Mouse (Mus musculus) lung, embryonic 16.5 days (tissue): ENCODE measurements at regions not wholly inside any gene's neighbourhood (a gene's known extent, or its start where the extent isn't known, plus 50 kb on each side); places are given as distances from the start of the nearest gene placed in this dataset.

ENCODE experiments used
- ATAC-seq: fragments of 200-750 bp; cut with Nextera tagmentation; 2 replicates; pipeline ENCODE4 v1.8.0; 2017; ENCODE audit warnings: low read depth, mild to moderate bottlenecking, moderate library complexity
- H3K27ac ChIP-seq: fragments of 300-500 bp; sonication (generic); 2 replicates; pipeline ENCODE4 v1.5.1; 2014; ENCODE audit warnings: mild to moderate bottlenecking, control low read depth, low read length
- H3K27me3 ChIP-seq: fragments of 300-500 bp; sonication (generic); 2 replicates; pipeline ENCODE4 v1.6.1; 2014; ENCODE audit warnings: low read depth, low read length, mixed read lengths; ENCODE audit not compliant: control insufficient read depth, insufficient read depth
- H3K36me3 ChIP-seq: fragments of 300-500 bp; sonication (generic); 2 replicates; pipeline ENCODE4 v1.6.1; 2014; ENCODE audit warnings: low read length; ENCODE audit not compliant: control insufficient read depth, insufficient read depth
- H3K4me1 ChIP-seq: fragments of 300-500 bp; sonication (generic); replicated peaks from 2 replicates; pipeline ENCODE4 v1.6.1; 2014; ENCODE audit warnings: low read length, mixed read lengths; ENCODE audit not compliant: control insufficient read depth, insufficient read depth
- H3K4me2 ChIP-seq: fragments of 300-500 bp; sonication (generic); 2 replicates; pipeline ENCODE4 v1.6.1; 2014; ENCODE audit warnings: low read depth, low read length, control low read depth
- H3K4me3 ChIP-seq: fragments of 300-500 bp; sonication (generic); 2 replicates; pipeline ENCODE4 v1.5.1; 2014; ENCODE audit warnings: mild to moderate bottlenecking, low read length, control low read depth
- H3K9ac ChIP-seq: fragments of 300-500 bp; sonication (generic); 2 replicates; pipeline ENCODE4 v1.6.1; 2014; ENCODE audit warnings: low read length, control low read depth
- H3K9me3 ChIP-seq: fragments of 300-500 bp; sonication (generic); 2 replicates; pipeline ENCODE4 v1.6.1; 2016; ENCODE audit warnings: low read length; ENCODE audit not compliant: control insufficient read depth
- WGBS: fragments of 180-500 bp; shearing (Covaris S2); extraction: QIAGEN DNeasy Blood & Tissue Kit; methylation state at CpG from one replicate; pipeline ENCODE4 v1.1.7; 2014; 5-methylcytosine and 5-hydroxymethylcytosine counted together

GRCm38 (mm10) chr8:12214205-12215019, 64.2 kb upstream of the A230072I06Rik start:
- H3K27ac ChIP-seq = no peak overlapping the region
- H3K4me1 ChIP-seq = no peaks in the 10 kb centered on the region
- peaks cover 20% of the 10 kb centered on the region for H3K27me3 ChIP-seq
- ATAC-seq = no peak
- H3K9me3 ChIP-seq = no peaks in the 10 kb centered on the region
- 18% methylated on average over 24 of the region's 24 CpGs for WGBS
- H3K9ac ChIP-seq = no peak overlapping the region
- H3K4me2 ChIP-seq = no peak overlapping the region
- no peaks in the 10 kb centered on the region for H3K36me3 ChIP-seq
- H3K4me3 ChIP-seq = no peak overlapping the region

- H3K27me3 ChIP-seq = peaks cover 2% of the 10 kb centered on the region; the same call in 1 of the 2 replicates
- no peaks in the 10 kb centered on the region for H3K4me1 ChIP-seq
- WGBS = 60% methylated on average over 9 of the region's 9 CpGs
- ATAC-seq = no peak
- no peaks in the 10 kb centered on the region for H3K36me3 ChIP-seq
- no peak overlapping the region for H3K4me3 ChIP-seq
- H3K27ac ChIP-seq = no peak overlapping the region
- H3K9me3 ChIP-seq = no peaks in the 10 kb centered on the region
- no peak overlapping the region for H3K4me2 ChIP-seq
- H3K9ac ChIP-seq = no peak overlapping the region
Measured at GRCm38 (mm10) chr8:12221506-12221905, 57.1 kb upstream of the A230072I06Rik start.

GRCm38 (mm10) chr8:12223376-12223775, 55.2 kb upstream of the A230072I06Rik start:
- ATAC-seq = no peak
- no peaks in the 10 kb centered on the region for H3K9me3 ChIP-seq
- no peak overlapping the region for H3K4me3 ChIP-seq
- H3K4me1 ChIP-seq = no peaks in the 10 kb centered on the region
- no peak overlapping the region for H3K9ac ChIP-seq
- WGBS = 75% methylated on average over 1 of the region's 1 CpGs
- no peaks in the 10 kb centered on the region for H3K27me3 ChIP-seq
- H3K36me3 ChIP-seq = no peaks in the 10 kb centered on the region
- H3K27ac ChIP-seq = no peak overlapping the region
- no peak overlapping the region for H3K4me2 ChIP-seq
